Mouse (Mus musculus) hindbrain, embryonic 16.5 days (tissue): ENCODE measurements around the gene Dclre1c. TPM values are rescaled to one million over a fixed set of nuclear protein-coding genes. Genes with fewer than 3 reads are reported as not detected.

Experiments used
- ATAC-seq: fragments of 200-750 bp; cut with Nextera tagmentation; 2 replicates; pipeline ENCODE4 v1.8.0; 2017; ENCODE audit warnings: moderate TSS enrichment, moderate library complexity
- H3K27ac ChIP-seq: fragments of 300-500 bp; sonication (generic); 2 replicates; pipeline ENCODE4 v1.5.1; 2014; ENCODE audit warnings: low read depth, mild to moderate bottlenecking, control low read depth, low read length, moderate library complexity
- H3K27me3 ChIP-seq: fragments of 300-500 bp; sonication (generic); replicated peaks from 2 replicates; pipeline ENCODE4 v1.6.1; 2014; ENCODE audit warnings: low read length; ENCODE audit not compliant: control insufficient read depth, insufficient read depth
- H3K36me3 ChIP-seq: fragments of 300-500 bp; sonication (generic); 2 replicates; pipeline ENCODE4 v1.6.1; 2014; ENCODE audit warnings: mild to moderate bottlenecking, low read length, moderate library complexity, mixed read lengths; ENCODE audit not compliant: control insufficient read depth, insufficient read depth
- H3K4me1 ChIP-seq: fragments of 300-500 bp; sonication (generic); 2 replicates; pipeline ENCODE4 v1.6.1; 2014; ENCODE audit warnings: low read depth, low read length; ENCODE audit not compliant: control insufficient read depth, insufficient read depth
- H3K4me2 ChIP-seq: fragments of 300-500 bp; sonication (generic); 2 replicates; pipeline ENCODE4 v1.6.1; 2014; ENCODE audit warnings: mild to moderate bottlenecking, low read length, control low read depth, moderate library complexity
- H3K4me3 ChIP-seq: fragments of 300-500 bp; sonication (generic); 2 replicates; pipeline ENCODE4 v1.5.1; 2014; ENCODE audit warnings: mild to moderate bottlenecking, low read length, control low read depth, moderate library complexity
- H3K9ac ChIP-seq: fragments of 300-500 bp; sonication (generic); 2 replicates; pipeline ENCODE4 v1.6.1; 2014; ENCODE audit warnings: low read depth, mild to moderate bottlenecking, control low read depth, low read length, moderate library complexity
- H3K9me3 ChIP-seq: fragments of 300-500 bp; sonication (generic); 2 replicates; pipeline ENCODE4 v1.6.1; 2014; ENCODE audit warnings: mild to moderate bottlenecking, low read length, moderate library complexity; ENCODE audit not compliant: control insufficient read depth
- WGBS: fragments of 180-500 bp; shearing (Covaris S2); extraction: QIAGEN DNeasy Blood & Tissue Kit; methylation state at CpG from one replicate; pipeline ENCODE4 v1.1.7; 2014; 5-methylcytosine and 5-hydroxymethylcytosine counted together
- polyA plus RNA-seq: library from polyadenylated mRNA; unstranded; fragments of >200 nt; fragmentation: Nextera tagmentation; extraction: Ambion mirVana; gene quantifications from 2 replicates; pipeline ENCODE4 v1.2.1, GENCODE M21; 2015

The Dclre1c gene
- polyA plus RNA-seq, 1 experiment from 2014 or later = 6.9 TPM

DNA sequence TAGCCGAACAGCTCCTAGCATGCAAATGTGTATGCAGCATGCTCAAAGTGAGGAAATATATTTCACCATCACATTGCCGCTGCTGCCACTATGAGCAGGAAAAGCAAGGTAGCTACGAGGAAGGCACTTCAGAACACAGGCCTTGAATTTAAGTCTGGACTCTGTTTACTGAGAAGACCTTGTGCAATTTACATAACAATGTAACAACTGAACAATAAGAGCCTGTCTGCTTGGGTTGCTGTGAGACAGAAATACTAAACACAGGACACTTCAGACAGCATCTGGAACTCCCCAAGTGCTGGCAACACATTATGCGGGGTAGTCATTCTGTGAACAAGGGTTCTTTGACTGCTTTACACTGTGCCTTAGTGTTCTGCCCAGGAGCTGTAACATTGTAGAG lies 3.8 kb upstream of the Dclre1c start:
- Histone ChIP-seq H3K27me3 (peaks cover 3% of the 10 kb centered on the region; the same call in 1 of the 2 replicates), H3K4me2 (no peak overlapping the region), H3K9me3 (no peaks in the 10 kb centered on the region), H3K4me3 (no peak overlapping the region), H3K9ac (no peak overlapping the region), H3K27ac (no peak overlapping the region), H3K4me1 (peaks cover 3% of the 10 kb centered on the region), H3K36me3 (no peaks in the 10 kb centered on the region)
- whole genome bisulfite sequencing = 35% methylated on average over 4 of the region's 4 CpGs
- no peak for ATAC-seq

DNA sequence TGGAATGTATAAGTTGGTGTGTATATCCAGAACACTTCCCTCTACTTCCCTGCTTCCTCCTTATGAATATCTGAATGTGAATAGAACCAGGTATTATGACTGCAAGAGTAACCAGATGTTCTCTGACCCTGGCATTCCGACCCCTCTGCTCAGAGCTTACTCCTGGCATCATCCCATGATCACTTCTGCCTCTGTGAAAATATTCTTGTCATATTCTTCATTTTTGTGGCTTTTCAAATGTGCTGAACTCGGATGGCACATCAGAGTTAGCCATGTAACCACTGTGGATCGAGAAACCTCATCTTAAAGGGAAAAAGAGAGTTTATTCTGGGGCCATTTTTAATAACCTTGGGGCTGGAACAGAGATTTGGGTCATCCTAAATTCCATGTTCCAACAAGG lies 1.4 kb upstream of the Dclre1c start, which contains the start of gene Meig1:
Gene Meig1 (minus strand): TSS at position 101 of the 400 bp plus-strand sequence.
- Histone ChIP-seq H3K9me3 (no peaks in the 10 kb centered on the region), H3K9ac (no peak within 1 kb of the TSS), H3K36me3 (no peaks in the 10 kb centered on the region), H3K27ac (no peak within 1 kb of the TSS), H3K4me1 (peaks cover 3% of the 10 kb centered on the region), H3K4me3 (no peak within 1 kb of the TSS), H3K4me2 (peak within 1 kb of the TSS; percentile 95; the same call in 1 of the 2 replicates), H3K27me3 (no peaks in the 10 kb centered on the region)
- 69% methylated on average over 3 of the region's 3 CpGs for WGBS
- ATAC-seq = no peak

DNA sequence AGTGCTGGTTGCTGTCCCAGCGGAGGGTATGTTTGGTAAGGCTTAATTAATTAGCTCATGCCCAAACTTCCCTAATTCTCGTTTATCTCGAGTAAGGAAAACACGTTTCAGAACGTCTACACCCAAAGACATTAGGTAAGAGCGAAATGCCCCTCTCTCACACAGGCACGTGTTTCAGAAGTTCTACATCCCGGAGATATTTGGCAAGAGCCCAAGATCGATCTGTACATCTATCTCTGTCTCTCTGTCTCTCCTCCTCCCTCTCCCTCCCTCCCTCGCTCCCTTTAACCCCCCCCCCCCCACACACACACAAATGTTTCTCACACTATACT lies 614 bp downstream of the Dclre1c start:
- Histone ChIP-seq H3K9ac (peak overlapping the region; percentile 70), H3K27ac (no peak overlapping the region), H3K4me1 (peaks cover 3% of the 10 kb centered on the region), H3K27me3 (no peaks in the 10 kb centered on the region), H3K9me3 (no peaks in the 10 kb centered on the region), H3K4me3 (peak overlapping the region; percentile 74), H3K4me2 (peak overlapping the region; percentile 95), H3K36me3 (no peaks in the 10 kb centered on the region)
- 7% methylated on average over 9 of the region's 10 CpGs for WGBS
- no peak for ATAC-seq

DNA sequence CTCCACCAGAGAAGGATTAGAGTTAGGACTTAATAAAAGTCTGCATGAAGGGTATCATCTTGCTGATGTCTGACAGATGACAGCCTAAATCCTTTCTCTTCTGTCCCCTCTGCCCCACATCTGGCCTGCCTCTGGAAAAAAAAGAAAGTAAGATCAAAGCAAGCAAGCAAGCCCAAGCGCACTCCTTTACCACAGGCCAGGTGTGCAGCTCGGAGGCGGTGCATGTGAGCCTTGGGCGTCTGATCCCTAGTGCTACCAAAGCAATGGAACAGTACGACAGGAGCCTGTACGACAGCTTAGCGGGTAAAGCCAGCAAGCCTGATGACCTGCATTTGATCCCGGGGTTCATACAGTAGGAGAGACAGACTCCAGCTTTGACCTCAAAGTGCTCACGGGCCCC lies 7.0 kb downstream of the Dclre1c start:
- H3K27ac ChIP-seq = no peak overlapping the region
- no peak for ATAC-seq
- no peaks in the 10 kb centered on the region for H3K9me3 ChIP-seq
- no peaks in the 10 kb centered on the region for H3K27me3 ChIP-seq
- H3K4me2 ChIP-seq = no peak overlapping the region
- H3K36me3 ChIP-seq = peaks cover 2% of the 10 kb centered on the region; the same call in 1 of the 2 replicates
- no peak overlapping the region for H3K4me3 ChIP-seq
- no peaks in the 10 kb centered on the region for H3K4me1 ChIP-seq
- H3K9ac ChIP-seq = no peak overlapping the region
- 95% methylated on average over 9 of the region's 9 CpGs for WGBS

DNA sequence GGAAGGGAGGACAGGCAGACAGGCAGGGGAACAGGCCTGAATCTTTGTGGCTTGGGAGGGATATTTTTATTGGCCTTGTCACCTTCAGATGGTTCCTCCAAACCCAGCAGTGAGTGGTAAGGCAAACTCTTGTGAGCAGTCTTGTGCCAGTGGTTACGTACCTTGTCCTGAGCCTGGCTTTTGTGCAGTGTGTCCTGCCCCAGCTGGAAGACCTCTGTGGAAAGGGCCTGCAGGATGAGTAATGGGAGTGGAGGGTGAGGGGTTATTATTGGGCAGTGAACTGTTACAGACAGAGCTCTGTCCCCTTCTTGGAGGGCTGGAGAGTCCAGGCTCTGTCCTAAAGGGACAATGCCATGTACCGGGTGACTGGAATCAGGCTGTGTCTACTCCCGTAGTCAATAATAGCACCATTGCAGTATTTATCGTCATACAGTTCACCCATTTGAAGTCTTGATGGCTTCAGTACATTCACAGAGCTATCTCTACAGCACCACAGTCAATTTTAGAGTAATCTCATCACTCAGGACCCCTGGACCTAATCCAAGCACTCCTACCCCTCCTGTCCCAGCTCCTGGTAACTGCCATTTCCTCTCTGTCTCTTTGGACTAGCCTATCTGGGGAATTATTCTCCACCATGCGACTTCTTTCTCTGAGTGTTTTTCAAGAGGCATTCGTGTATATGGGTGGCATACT lies 11.6 kb downstream of the Dclre1c start:
- no peak for ATAC-seq
- Histone ChIP-seq H3K27me3 (no peaks in the 10 kb centered on the region), H3K9me3 (no peaks in the 10 kb centered on the region), H3K4me3 (no peak overlapping the region), H3K4me2 (no peak overlapping the region), H3K36me3 (peaks cover 5% of the 10 kb centered on the region; the same call in 1 of the 2 replicates), H3K27ac (no peak overlapping the region), H3K4me1 (no peaks in the 10 kb centered on the region), H3K9ac (no peak overlapping the region)
- WGBS = 83% methylated on average over 6 of the region's 6 CpGs

DNA sequence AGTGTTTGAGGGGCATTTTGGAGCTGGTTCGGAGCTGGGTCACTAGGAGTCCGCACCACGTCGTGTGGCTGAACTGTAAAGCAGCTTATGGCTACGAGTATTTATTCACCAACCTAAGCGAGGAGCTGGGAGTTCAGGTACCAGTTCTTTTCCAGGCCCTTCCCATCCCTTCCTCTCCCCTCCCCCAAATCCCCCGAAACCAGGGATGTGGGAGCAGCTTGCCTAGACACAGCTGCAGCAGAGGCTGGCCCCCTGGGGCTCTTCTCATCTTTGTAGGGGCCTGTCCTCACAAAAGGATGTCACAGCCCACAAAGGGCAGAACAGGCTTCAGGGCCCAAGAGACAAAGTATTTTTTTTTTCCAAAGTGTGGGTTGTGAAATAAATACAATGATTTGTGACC lies 14.0 kb downstream of the Dclre1c start:
- Histone ChIP-seq H3K4me2 (no peak overlapping the region), H3K4me3 (no peak overlapping the region), H3K27me3 (no peaks in the 10 kb centered on the region), H3K36me3 (peaks cover 6% of the 10 kb centered on the region; the same call in 1 of the 2 replicates), H3K4me1 (no peaks in the 10 kb centered on the region), H3K9me3 (no peaks in the 10 kb centered on the region), H3K9ac (no peak overlapping the region), H3K27ac (no peak overlapping the region)
- no peak for ATAC-seq
- 49% methylated on average over 7 of the region's 7 CpGs for WGBS

DNA sequence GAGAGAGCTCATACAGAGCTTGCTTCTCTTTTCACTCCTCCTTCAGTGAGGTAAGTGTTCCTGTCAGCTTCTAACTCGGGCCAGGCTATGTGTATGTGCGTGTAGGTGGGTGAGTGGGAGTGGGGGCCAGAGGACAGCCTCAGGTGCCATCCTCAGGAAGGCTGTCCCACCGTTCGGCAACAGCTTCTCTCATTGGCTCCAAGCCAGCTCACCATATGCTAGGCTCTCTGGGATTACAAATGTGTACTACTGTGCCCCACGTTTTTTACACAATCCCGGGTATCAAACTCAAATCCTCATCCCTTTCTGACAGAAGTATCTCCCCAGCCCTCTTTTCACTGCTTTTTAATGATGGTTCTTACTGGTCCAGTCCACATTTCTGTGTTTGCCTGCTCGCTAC lies 20.3 kb downstream of the Dclre1c start:
- H3K27ac ChIP-seq = no peak overlapping the region
- no peak overlapping the region for H3K4me2 ChIP-seq
- no peak overlapping the region for H3K4me3 ChIP-seq
- H3K27me3 ChIP-seq = no peaks in the 10 kb centered on the region
- H3K4me1 ChIP-seq = no peaks in the 10 kb centered on the region
- H3K9ac ChIP-seq = no peak overlapping the region
- H3K9me3 ChIP-seq = no peaks in the 10 kb centered on the region
- H3K36me3 ChIP-seq = peaks cover 14% of the 10 kb centered on the region
- 67% methylated on average over 7 of the region's 7 CpGs for WGBS
- ATAC-seq = no peak

DNA sequence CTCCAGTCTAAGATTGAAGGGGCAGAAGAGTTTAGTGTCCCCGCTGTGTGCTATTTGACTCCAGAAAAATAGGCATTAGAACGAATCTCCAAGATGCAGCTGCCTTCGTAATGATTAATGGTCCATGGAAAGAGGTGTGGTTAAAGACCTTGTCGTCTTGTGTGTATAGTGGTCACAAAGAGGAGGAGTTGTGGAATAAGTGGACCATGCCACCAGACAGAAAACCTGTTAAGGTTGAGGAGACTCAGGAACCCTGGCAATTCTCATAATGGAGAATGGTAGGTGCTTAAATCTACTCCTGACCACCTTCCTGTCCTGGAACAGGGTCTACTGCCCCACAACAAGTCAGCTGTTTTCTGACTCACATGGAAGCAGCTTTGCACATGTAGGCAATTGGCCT lies 22.1 kb downstream of the Dclre1c start:
- H3K9me3 ChIP-seq = no peaks in the 10 kb centered on the region
- H3K27ac ChIP-seq = no peak overlapping the region
- H3K36me3 ChIP-seq = peaks cover 14% of the 10 kb centered on the region
- no peak for ATAC-seq
- no peaks in the 10 kb centered on the region for H3K4me1 ChIP-seq
- H3K27me3 ChIP-seq = no peaks in the 10 kb centered on the region
- no peak overlapping the region for H3K4me2 ChIP-seq
- no peak overlapping the region for H3K4me3 ChIP-seq
- 79% methylated on average over 4 of the region's 4 CpGs for WGBS
- H3K9ac ChIP-seq = no peak overlapping the region

DNA sequence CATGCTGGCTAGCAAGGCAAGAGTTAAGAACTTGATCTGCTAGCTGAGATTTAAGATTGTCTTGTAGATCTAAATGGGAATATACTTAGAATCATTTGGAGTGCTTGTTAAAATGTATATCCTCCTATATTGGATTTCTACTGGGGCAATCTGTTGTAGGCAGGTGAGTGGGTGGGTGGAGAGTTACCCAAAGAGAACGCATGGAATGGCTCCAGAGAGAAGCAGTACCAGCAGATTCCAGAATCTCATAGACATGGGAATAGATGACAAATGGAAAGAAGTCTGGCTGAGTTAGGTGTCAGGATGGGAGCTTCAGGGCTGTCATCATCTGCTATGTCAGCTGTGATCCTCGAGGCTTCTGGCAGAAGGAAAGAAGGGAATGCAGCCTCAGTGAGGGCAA lies 25.5 kb downstream of the Dclre1c start:
- Histone ChIP-seq H3K9me3 (no peaks in the 10 kb centered on the region), H3K27me3 (no peaks in the 10 kb centered on the region), H3K27ac (no peak overlapping the region), H3K4me2 (no peak overlapping the region), H3K9ac (no peak overlapping the region), H3K4me1 (no peaks in the 10 kb centered on the region), H3K36me3 (peaks cover 11% of the 10 kb centered on the region), H3K4me3 (no peak overlapping the region)
- WGBS = 80% methylated on average over 2 of the region's 2 CpGs
- ATAC-seq = no peak
